Mouse (Mus musculus) neural tube, embryonic 13.5 days (tissue): ENCODE data around the gene Ociad1. TPM values are rescaled to one million over a fixed set of nuclear protein-coding genes. Genes with fewer than 3 reads are reported as not detected.

Experiments
- ATAC-seq: fragments of 200-750 bp; cut with Nextera tagmentation; 2 replicates; pipeline ENCODE4 v1.8.0; 2017; ENCODE audit warnings: low read depth, mild to moderate bottlenecking, moderate TSS enrichment, moderate library complexity
- H3K27ac ChIP-seq: fragments of 300-500 bp; sonication (generic); replicated peaks from 2 replicates; pipeline ENCODE4 v1.5.1; 2015; ENCODE audit warnings: moderate library complexity, mild to moderate bottlenecking, inconsistent platforms
- H3K27me3 ChIP-seq: fragments of 300-500 bp; sonication (generic); 2 replicates; pipeline ENCODE4 v1.6.1; 2015; ENCODE audit warnings: mild to moderate bottlenecking, inconsistent platforms
- H3K36me3 ChIP-seq: fragments of 300-500 bp; sonication (generic); 2 replicates; pipeline ENCODE4 v1.6.1; 2015; ENCODE audit warnings: mild to moderate bottlenecking, inconsistent platforms
- H3K4me1 ChIP-seq: fragments of 300-500 bp; sonication (generic); replicated peaks from 2 replicates; pipeline ENCODE4 v1.6.1; 2015; ENCODE audit warnings: inconsistent platforms
- H3K4me2 ChIP-seq: fragments of 300-500 bp; sonication (generic); 2 replicates; pipeline ENCODE4 v1.6.1; 2015; ENCODE audit warnings: inconsistent platforms, mild to moderate bottlenecking, moderate library complexity
- H3K4me3 ChIP-seq: fragments of 300-500 bp; sonication (generic); 2 replicates; pipeline ENCODE4 v1.5.1; 2015; ENCODE audit warnings: mild to moderate bottlenecking, inconsistent platforms
- H3K9ac ChIP-seq: fragments of 300-500 bp; sonication (generic); 2 replicates; pipeline ENCODE4 v1.6.1; 2015; ENCODE audit warnings: moderate library complexity, mild to moderate bottlenecking, inconsistent platforms
- H3K9me3 ChIP-seq: fragments of 300-500 bp; sonication (generic); 2 replicates; pipeline ENCODE4 v1.6.1; 2016; ENCODE audit warnings: inconsistent platforms
- whole genome bisulfite sequencing: fragments of 180-500 bp; shearing (Covaris S2); methylation state at CpG from one replicate; pipeline ENCODE4 v1.1.7; 2015; 5-methylcytosine and 5-hydroxymethylcytosine counted together
- polyA plus RNA-seq: library from polyadenylated mRNA; unstranded; fragments of >200 nt; fragmentation: Nextera tagmentation; extraction: Ambion mirVana; gene quantifications from 2 replicates; pipeline ENCODE4 v1.2.1, GENCODE M21; 2015

The Ociad1 gene
- polyA plus RNA-seq, 1 experiment from 2014 or later, result 310 TPM

DNA sequence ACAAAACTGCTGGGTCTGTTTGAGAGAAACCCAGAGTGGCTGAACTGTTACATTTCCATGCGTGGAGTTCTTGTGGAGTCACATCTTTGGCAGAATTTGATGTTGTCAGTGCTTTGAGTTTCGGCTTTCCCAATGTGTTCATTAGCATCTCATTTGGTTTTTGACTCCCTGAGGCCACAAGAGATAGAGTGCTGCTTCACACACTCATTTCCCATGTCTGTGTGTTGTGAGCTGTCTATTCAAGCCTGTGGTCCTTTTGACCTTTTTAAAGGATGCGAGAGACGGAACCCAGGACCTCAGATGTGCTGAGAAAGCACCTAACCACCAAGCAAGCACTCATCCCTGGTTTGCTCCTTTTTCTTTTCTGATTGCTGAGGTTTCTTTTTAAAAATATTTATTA, 52.7 kb downstream of the Ociad1 start:
- Histone ChIP-seq H3K4me1 (no peaks in the 10 kb centered on the region), H3K4me3 (no peak overlapping the region), H3K27ac (no peak overlapping the region), H3K36me3 (no peaks in the 10 kb centered on the region), H3K9me3 (no peaks in the 10 kb centered on the region), H3K27me3 (no peaks in the 10 kb centered on the region), H3K4me2 (no peak overlapping the region), H3K9ac (no peak overlapping the region)
- no peak for ATAC-seq
- WGBS, result 81% methylated on average over 4 of the region's 4 CpGs

DNA sequence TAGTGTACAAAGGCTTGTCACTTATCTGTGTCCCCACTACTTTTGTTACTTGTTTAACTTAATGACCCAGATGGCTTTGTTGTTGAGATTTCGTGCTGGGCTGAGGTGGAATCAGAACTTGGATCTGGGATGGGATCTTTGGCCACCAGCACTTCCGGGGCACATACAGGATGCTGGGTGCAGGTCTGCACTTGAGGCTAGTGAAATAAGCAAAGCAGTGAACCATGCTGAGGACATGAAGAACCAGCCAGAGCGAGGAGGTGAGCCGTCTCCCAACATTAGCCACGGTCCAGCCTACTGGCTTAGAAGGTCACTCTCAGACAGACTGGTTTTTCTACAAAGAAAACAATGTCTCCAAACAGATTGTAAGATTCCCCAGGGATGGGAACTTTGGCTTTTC, 56.9 kb downstream of the Ociad1 start:
- Histone ChIP-seq H3K36me3 (no peaks in the 10 kb centered on the region), H3K4me1 (peaks cover 15% of the 10 kb centered on the region), H3K9me3 (no peaks in the 10 kb centered on the region), H3K27me3 (no peaks in the 10 kb centered on the region), H3K4me2 (no peak overlapping the region), H3K9ac (no peak overlapping the region), H3K27ac (no peak overlapping the region), H3K4me3 (no peak overlapping the region)
- WGBS, result 52% methylated on average over 5 of the region's 5 CpGs
- ATAC-seq, result no peak

DNA sequence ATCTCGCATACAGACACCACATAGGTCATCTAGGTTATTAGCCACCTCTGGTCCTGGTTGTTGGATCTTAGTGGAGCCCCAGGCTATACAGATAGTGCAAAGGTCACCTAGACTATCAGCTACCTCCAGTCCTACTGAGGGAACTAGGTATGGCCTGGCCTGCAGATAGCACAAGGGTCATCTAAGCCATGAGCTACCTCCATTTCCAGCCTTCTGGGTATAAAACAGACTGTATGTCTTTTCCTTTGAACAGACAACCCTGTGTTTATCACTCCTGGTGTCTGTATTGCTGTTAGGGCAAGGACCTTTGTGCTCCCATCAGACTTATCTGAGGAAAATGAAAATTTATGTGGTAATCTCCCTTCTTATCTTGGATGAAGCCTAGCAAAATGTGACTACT, 59.2 kb downstream of the Ociad1 start:
- H3K27ac ChIP-seq, result no peak overlapping the region
- H3K9ac ChIP-seq, result no peak overlapping the region
- no peaks in the 10 kb centered on the region for H3K27me3 ChIP-seq
- peaks cover 22% of the 10 kb centered on the region for H3K4me1 ChIP-seq
- no peak overlapping the region for H3K4me2 ChIP-seq
- WGBS, result 100% methylated on average over 1 of the region's 1 CpGs
- H3K9me3 ChIP-seq, result no peaks in the 10 kb centered on the region
- no peaks in the 10 kb centered on the region for H3K36me3 ChIP-seq
- no peak for ATAC-seq
- H3K4me3 ChIP-seq, result no peak overlapping the region

DNA sequence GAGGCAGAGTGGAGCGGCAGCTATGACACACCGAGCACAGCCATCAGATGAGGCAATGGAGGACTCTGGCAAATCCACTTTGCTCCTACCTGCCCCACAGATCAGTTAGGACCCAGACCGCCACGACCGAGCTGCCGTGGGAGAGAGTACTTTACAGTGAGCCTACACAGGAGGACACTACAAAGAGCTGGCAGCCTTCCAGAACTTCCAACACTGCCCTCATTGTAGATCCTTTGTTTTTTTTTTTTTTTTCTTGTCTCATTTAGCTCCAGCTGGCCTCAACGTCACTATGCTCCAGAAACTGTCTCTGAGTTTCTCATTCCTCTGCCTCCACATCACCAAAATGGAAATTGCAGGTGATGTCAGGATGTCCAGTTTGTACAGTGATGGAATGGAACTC, 60.9 kb downstream of the Ociad1 start:
- H3K27me3 ChIP-seq, result no peaks in the 10 kb centered on the region
- no peaks in the 10 kb centered on the region for H3K9me3 ChIP-seq
- peaks cover 22% of the 10 kb centered on the region for H3K4me1 ChIP-seq
- H3K36me3 ChIP-seq, result no peaks in the 10 kb centered on the region
- ATAC-seq, result no peak
- H3K4me2 ChIP-seq, result no peak overlapping the region
- 45% methylated on average over 7 of the region's 7 CpGs for WGBS
- H3K9ac ChIP-seq, result no peak overlapping the region
- H3K27ac ChIP-seq, result no peak overlapping the region
- H3K4me3 ChIP-seq, result no peak overlapping the region

DNA sequence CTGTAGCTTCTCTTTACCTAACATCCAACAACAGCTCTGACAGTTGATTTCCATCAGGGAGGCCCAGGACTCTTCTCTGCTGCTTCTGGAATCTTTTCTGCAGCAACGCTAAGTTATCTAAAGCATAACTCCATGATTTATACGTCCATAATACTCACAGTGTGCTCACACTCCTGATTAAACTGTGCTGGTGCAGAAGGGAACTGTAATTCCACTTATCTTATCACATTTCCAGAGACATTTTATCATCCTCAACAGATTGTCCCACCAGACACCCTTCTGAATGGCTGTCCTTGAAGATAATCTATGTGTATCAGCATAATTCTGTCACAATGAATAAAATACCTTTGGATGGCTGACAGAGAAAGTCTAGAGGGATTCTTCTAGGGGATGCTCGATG, 61.4 kb downstream of the Ociad1 start:
- H3K27me3 ChIP-seq, result no peaks in the 10 kb centered on the region
- H3K9ac ChIP-seq, result no peak overlapping the region
- no peak overlapping the region for H3K27ac ChIP-seq
- H3K36me3 ChIP-seq, result no peaks in the 10 kb centered on the region
- WGBS, result 54% methylated on average over 3 of the region's 3 CpGs
- peaks cover 22% of the 10 kb centered on the region for H3K4me1 ChIP-seq
- ATAC-seq, result no peak
- H3K4me3 ChIP-seq, result no peak overlapping the region
- H3K4me2 ChIP-seq, result no peak overlapping the region
- H3K9me3 ChIP-seq, result no peaks in the 10 kb centered on the region

DNA sequence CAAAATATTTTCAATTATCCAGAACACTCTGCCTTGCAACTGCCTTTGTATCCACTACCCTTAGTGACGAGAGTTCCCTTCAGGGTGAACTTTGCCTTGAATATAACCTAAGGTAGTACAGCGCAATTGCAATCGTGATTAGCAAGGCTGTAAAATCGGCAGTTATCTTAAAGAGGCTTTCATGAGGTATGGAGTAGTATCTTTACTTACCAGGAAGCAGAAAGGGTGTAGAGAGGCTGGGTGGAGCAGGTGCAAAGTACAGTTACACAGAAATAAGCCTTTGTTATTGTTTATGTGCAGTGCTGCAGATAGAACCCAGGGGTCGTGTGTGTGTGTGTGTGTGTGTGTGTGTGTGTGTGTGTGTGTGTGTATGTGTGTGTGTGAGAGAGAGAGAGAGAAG, 62.8 kb downstream of the Ociad1 start:
- H3K4me2 ChIP-seq, result no peak overlapping the region

DNA sequence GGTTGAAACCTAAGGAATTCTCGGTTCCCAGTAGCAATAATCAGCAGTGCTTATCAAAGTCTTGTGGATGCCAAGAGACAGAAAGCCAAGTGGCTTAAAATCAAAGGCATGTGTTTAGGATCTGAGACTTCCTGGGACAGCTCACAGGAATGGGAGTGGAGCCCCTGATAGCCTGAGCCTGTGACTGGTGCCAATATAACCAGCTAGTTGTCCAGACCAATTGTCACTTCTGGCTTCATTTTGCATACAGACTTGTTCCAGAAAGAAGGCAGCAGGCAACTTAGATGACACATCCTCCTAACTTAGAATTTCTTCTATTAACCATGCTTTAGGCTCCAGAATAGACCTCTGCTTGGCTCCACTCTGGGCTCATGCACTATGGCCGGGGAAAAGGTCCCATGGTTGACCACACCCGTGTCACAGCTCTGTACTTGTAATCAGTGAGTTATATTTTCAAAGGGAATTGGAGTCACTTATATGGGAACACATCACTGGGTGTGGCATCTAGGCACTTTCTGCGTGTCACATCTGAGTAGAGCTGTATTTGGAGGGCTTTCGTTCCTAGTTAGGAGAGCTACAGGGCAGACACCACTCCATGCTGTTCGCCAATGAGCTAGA, 66.7 kb downstream of the Ociad1 start:
- H3K4me2 ChIP-seq, result peak overlapping the region; percentile 39; the same call in 1 of the 2 replicates
- H3K4me1 ChIP-seq, result peaks cover 20% of the 10 kb centered on the region
- no peaks in the 10 kb centered on the region for H3K36me3 ChIP-seq
- H3K4me3 ChIP-seq, result no peak overlapping the region
- ATAC-seq, result no peak
- no peak overlapping the region for H3K27ac ChIP-seq
- H3K9ac ChIP-seq, result no peak overlapping the region
- peaks cover 7% of the 10 kb centered on the region; the same call in 1 of the 2 replicates for H3K27me3 ChIP-seq
- no peaks in the 10 kb centered on the region for H3K9me3 ChIP-seq
- WGBS, result 81% methylated on average over 6 of the region's 6 CpGs

More for the DNA sequence above, 62.8 kb downstream of the Ociad1 start:
- H3K27me3 ChIP-seq, result peaks cover 7% of the 10 kb centered on the region; the same call in 1 of the 2 replicates
- peaks cover 32% of the 10 kb centered on the region for H3K4me1 ChIP-seq
- no peak overlapping the region for H3K9ac ChIP-seq
- no peaks in the 10 kb centered on the region for H3K9me3 ChIP-seq
- no peaks in the 10 kb centered on the region for H3K36me3 ChIP-seq
- WGBS, result 54% methylated on average over 5 of the region's 5 CpGs
- 0 out of 2 replicates have a peak overlapping the region, but pooled peaks have one; percentile 13 for H3K27ac ChIP-seq
- ATAC-seq, result no peak; the same call in 1 of the 2 replicates
- no peak overlapping the region for H3K4me3 ChIP-seq

DNA sequence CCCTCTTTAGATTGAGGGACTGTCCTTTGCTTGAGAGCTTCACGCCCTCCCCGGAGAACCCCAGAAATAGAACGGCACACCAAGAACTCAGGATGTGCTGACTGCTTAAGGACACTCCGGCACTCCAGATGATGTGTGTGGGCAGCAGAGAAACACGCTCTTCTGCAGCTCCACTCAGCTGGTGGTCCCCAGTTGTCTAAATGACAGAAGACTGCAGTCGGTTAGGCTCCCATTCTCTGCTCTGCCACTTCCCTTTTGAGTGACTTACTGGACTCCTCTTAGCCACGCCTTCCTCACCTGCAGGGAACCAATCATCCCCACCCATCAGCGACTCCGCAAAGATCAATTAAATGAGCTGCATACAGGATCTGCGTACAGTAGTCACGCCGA, 67.2 kb downstream of the Ociad1 start:
- H3K9me3 ChIP-seq, result no peaks in the 10 kb centered on the region
- peaks cover 7% of the 10 kb centered on the region; the same call in 1 of the 2 replicates for H3K27me3 ChIP-seq
- ATAC-seq, result no peak
- no peaks in the 10 kb centered on the region for H3K36me3 ChIP-seq
- H3K4me2 ChIP-seq, result peak overlapping the region; percentile 39
- H3K4me3 ChIP-seq, result no peak overlapping the region; the same call in 1 of the 2 replicates
- WGBS, result 37% methylated on average over 12 of the region's 12 CpGs
- H3K9ac ChIP-seq, result no peak overlapping the region
- no peak overlapping the region for H3K27ac ChIP-seq
- H3K4me1 ChIP-seq, result peaks cover 15% of the 10 kb centered on the region

DNA sequence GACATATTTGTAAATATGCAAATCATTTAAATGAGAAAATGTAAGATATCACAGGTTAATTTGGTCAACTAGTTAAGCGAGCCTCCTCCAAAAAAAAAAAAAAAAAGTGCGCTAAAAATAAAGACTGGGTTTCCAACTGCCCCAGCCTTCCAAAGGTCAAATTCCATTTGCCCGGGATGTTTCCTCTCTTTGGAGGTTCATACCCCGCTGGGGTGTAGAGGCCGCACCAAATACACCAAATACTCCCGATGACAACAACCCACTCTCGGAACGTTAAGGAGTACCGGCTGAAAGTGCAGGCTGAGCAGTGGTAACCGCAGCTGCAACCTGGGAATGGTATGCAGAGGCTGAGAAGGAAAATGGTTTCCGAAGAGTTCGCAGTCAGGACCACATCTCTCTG, 67.7 kb downstream of the Ociad1 start:
- no peak overlapping the region for H3K9ac ChIP-seq
- no peaks in the 10 kb centered on the region for H3K36me3 ChIP-seq
- peaks cover 12% of the 10 kb centered on the region for H3K4me1 ChIP-seq
- ATAC-seq, result no peak
- no peaks in the 10 kb centered on the region for H3K9me3 ChIP-seq
- no peak overlapping the region for H3K27ac ChIP-seq
- peak overlapping the region; percentile 39 for H3K4me2 ChIP-seq
- WGBS, result 33% methylated on average over 12 of the region's 12 CpGs
- H3K4me3 ChIP-seq, result no peak overlapping the region
- H3K27me3 ChIP-seq, result peaks cover 7% of the 10 kb centered on the region; the same call in 1 of the 2 replicates

DNA sequence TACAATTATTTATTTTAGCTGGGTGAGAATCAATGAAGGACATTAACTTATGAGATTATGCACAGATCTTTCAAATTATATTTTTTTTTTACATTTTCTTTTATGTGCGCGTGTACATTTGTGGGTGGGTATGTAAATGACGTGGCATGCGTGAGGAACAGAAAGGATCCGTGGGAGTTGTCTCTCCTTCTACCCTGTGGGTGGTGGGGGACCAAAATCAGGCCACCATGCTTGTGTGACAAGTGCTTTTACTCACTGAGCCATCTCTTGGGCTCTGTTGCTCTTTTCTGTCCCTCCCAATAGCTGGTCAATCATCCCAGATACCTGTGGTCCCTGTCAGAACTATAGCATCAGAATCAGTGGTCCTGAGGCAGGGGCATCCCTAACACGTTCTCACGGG, 69.8 kb downstream of the Ociad1 start:
- Histone ChIP-seq H3K4me1 (peaks cover 9% of the 10 kb centered on the region; the same call in 1 of the 2 replicates), H3K36me3 (no peaks in the 10 kb centered on the region), H3K9ac (no peak overlapping the region), H3K4me3 (no peak overlapping the region), H3K4me2 (no peak overlapping the region), H3K9me3 (no peaks in the 10 kb centered on the region), H3K27me3 (peaks cover 7% of the 10 kb centered on the region; the same call in 1 of the 2 replicates), H3K27ac (no peak overlapping the region)
- WGBS, result 89% methylated on average over 7 of the region's 7 CpGs
- ATAC-seq, result no peak

DNA sequence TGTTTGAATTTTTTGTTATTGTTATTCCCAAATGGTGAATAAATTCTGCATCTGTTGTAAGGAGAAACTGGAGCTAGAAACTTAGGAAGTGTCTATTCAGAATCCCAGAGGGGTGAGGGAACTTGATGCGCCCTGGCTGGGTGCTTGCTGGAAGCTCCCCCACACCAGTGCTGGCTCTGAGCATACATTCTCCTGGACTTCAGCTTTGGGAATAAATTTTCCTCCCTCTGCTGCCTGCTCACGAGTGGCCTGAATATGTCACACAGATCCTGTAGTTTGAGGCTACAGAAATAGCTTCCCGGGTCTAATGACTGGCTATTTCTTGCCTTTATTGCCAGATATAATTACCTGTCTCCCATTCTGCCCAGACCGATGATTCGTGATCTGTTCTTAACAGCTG, 70.2 kb downstream of the Ociad1 start:
- H3K36me3 ChIP-seq, result no peaks in the 10 kb centered on the region
- H3K27me3 ChIP-seq, result peaks cover 7% of the 10 kb centered on the region; the same call in 1 of the 2 replicates
- H3K4me3 ChIP-seq, result no peak overlapping the region
- ATAC-seq, result no peak
- no peak overlapping the region for H3K9ac ChIP-seq
- H3K4me1 ChIP-seq, result peaks cover 9% of the 10 kb centered on the region; the same call in 1 of the 2 replicates
- WGBS, result 78% methylated on average over 5 of the region's 5 CpGs
- H3K9me3 ChIP-seq, result no peaks in the 10 kb centered on the region
- no peak overlapping the region for H3K27ac ChIP-seq
- no peak overlapping the region for H3K4me2 ChIP-seq
